Mouse (Mus musculus) cortical plate, adult 2 months (tissue): ENCODE results near the gene Coq5. TPM values are rescaled to one million over a fixed set of nuclear protein-coding genes. Genes with fewer than 3 reads are reported as not detected.
"Not testable (repeated sequence)": the region's sequence is repeated elsewhere in the genome, so short reads cannot be mapped to it uniquely, and the experiment has no call there.

Experiments used
- H3K27ac ChIP-seq: fragments of 200-500 bp; 2 replicates; pipeline ENCODE4 v1.5.1; 2012; ENCODE audit warnings: low read length, control low read depth, inconsistent platforms; ENCODE audit not compliant: insufficient read depth
- H3K4me1 ChIP-seq: fragments of 200-500 bp; 2 replicates; pipeline ENCODE4 v1.6.1; 2011; ENCODE audit warnings: low read length; ENCODE audit not compliant: control insufficient read depth, insufficient read depth
- H3K4me3 ChIP-seq: fragments of 200-500 bp; 2 replicates; pipeline ENCODE4 v1.5.1; 2011; ENCODE audit warnings: mild to moderate bottlenecking, low read length, control low read depth; ENCODE audit not compliant: insufficient read depth
- CTCF ChIP-seq: fragments of 200-500 bp; IDR thresholded peaks from 2 replicates; pipeline ENCODE4 v1.5.1; 2011; ENCODE audit warnings: mild to moderate bottlenecking, control low read depth, low read length; ENCODE audit not compliant: insufficient read depth; ENCODE audit errors: extremely low read depth
- POLR2A ChIP-seq: fragments of 200-500 bp; IDR thresholded peaks from 2 replicates; pipeline ENCODE4 v1.6.1; 2011; ENCODE audit warnings: mild to moderate bottlenecking, low read length, control low read depth; ENCODE audit not compliant: insufficient read depth; ENCODE audit errors: extremely low read depth
- polyA plus RNA-seq: library from polyadenylated mRNA; depleted of rRNA; stranded (reverse); fragments of >200 nt; gene quantifications from 2 replicates; pipeline ENCODE4 v1.2.3, GENCODE M21; 2012

The Coq5 gene
- polyA plus RNA-seq, 1 experiment = 31.8 TPM

- H3K4me1 ChIP-seq = peaks cover 2% of the 10 kb centered on the region; the same call in 1 of the 2 replicates
- peak overlapping the region; percentile 97 for H3K4me3 ChIP-seq
- H3K27ac ChIP-seq = peak overlapping the region; percentile 4; the same call in 1 of the 2 replicates
- TF ChIP-seq CTCF = no peak
- TF ChIP-seq POLR2A = no peak
Observed at GRCm38 (mm10) chr5:115301615-115302014, 22.1 kb downstream of the Coq5 start.

- not testable (repeated sequence) for H3K4me3 ChIP-seq, H3K27ac ChIP-seq, H3K4me1 ChIP-seq
Observed at GRCm38 (mm10) chr5:115302190-115302589, 22.7 kb downstream of the Coq5 start.

GRCm38 (mm10) chr5:115312354-115312753 is 32.9 kb downstream of the Coq5 start:
- no peak overlapping the region for H3K4me3 ChIP-seq
- H3K4me1 ChIP-seq = peaks cover 3% of the 10 kb centered on the region; the same call in 1 of the 2 replicates
- TF ChIP-seq CTCF (no peak), POLR2A (no peak)
- H3K27ac ChIP-seq = no peak overlapping the region

- Histone ChIP-seq H3K27ac (no peak overlapping the region), H3K4me3 (no peak overlapping the region), H3K4me1 (peaks cover 8% of the 10 kb centered on the region; the same call in 1 of the 2 replicates)
- no peak for TF ChIP-seq POLR2A
- TF ChIP-seq CTCF = no peak
Observed at GRCm38 (mm10) chr5:115312816-115313667, 33.6 kb downstream of the Coq5 start.

GRCm38 (mm10) chr5:115313668-115313943 is 34.1 kb downstream of the Coq5 start:
- TF ChIP-seq CTCF (no peak), POLR2A (no peak)

GRCm38 (mm10) chr5:115316968-115317644 is 37.6 kb downstream of the Coq5 start:
- H3K4me3 ChIP-seq = no peak overlapping the region
- peak overlapping the region; percentile 76; the same call in 1 of the 2 replicates for H3K27ac ChIP-seq
- peaks cover 12% of the 10 kb centered on the region for H3K4me1 ChIP-seq
- TF ChIP-seq CTCF (no peak), POLR2A (no peak)

More at GRCm38 (mm10) chr5:115313668-115313943, 34.1 kb downstream of the Coq5 start:
- Histone ChIP-seq H3K4me1 (peaks cover 10% of the 10 kb centered on the region; the same call in 1 of the 2 replicates), H3K4me3 (no peak overlapping the region), H3K27ac (no peak overlapping the region)

- Histone ChIP-seq H3K27ac (peak overlapping the region; percentile 69), H3K4me3 (no peak overlapping the region), H3K4me1 (peaks cover 12% of the 10 kb centered on the region)
- TF ChIP-seq CTCF (no peak), POLR2A (no peak)
Observed at GRCm38 (mm10) chr5:115317645-115318328, 38.3 kb downstream of the Coq5 start.

- peak overlapping the region; percentile 33 for H3K4me3 ChIP-seq
- H3K27ac ChIP-seq = peak overlapping the region; percentile 87
- H3K4me1 ChIP-seq = peaks cover 12% of the 10 kb centered on the region
- TF ChIP-seq POLR2A (no peak), CTCF (peak; percentile 49)
Observed at GRCm38 (mm10) chr5:115319004-115319940, 39.8 kb downstream of the Coq5 start.

GRCm38 (mm10) chr5:115326256-115326831 is 46.9 kb downstream of the Coq5 start:
- peaks cover 1% of the 10 kb centered on the region; the same call in 1 of the 2 replicates for H3K4me1 ChIP-seq
- TF ChIP-seq CTCF = no peak
- no peak for TF ChIP-seq POLR2A
- H3K4me3 ChIP-seq = peak overlapping the region; percentile 93
- peak overlapping the region; percentile 55 for H3K27ac ChIP-seq
